Mouse (Mus musculus): Measurements from ENCODE around the gene Ppm1k. TPM values are rescaled to one million over a fixed set of nuclear protein-coding genes. Genes with fewer than 3 reads are reported as not detected.

The Ppm1k gene
- polyA plus RNA-seq (2012; rRNA removed; ENCODE audit: low replicate concordance): 0.09 and 0.19 TPM in 2 replicates

GRCm38 (mm10) chr6:57535386-57535936, at the start of gene Ppm1k:
Ppm1k (minus strand) TSS chr6:57535468.

GRCm38 (mm10) chr6:57580881-57581548, 45.7 kb upstream of the Ppm1k start, which contains the start of gene Herc6:
Herc6 (plus strand) TSS chr6:57581000.

Other genes starting within 250 kb of the Ppm1k start
- gene Vmn1r16, start 206.0 kb downstream of the Ppm1k start, polyA plus RNA-seq (2012; rRNA removed; ENCODE audit: low replicate concordance): not detected in 2 replicates
- not detected in 2 replicates for gene Vmn1r17, start 171.7 kb downstream of the Ppm1k start, polyA plus RNA-seq (2012; rRNA removed; ENCODE audit: low replicate concordance)
- gene Vmn1r18, start 139.7 kb downstream of the Ppm1k start, polyA plus RNA-seq (2012; rRNA removed; ENCODE audit: low replicate concordance): not detected in 2 replicates
- not detected in 2 replicates for gene Vmn1r19, start 131.7 kb downstream of the Ppm1k start, polyA plus RNA-seq (2012; rRNA removed; ENCODE audit: low replicate concordance)
- not detected in 2 replicates for gene Vmn1r20, start 106.5 kb downstream of the Ppm1k start, polyA plus RNA-seq (2012; rRNA removed; ENCODE audit: low replicate concordance)
- gene Herc6, start 45.5 kb upstream of the Ppm1k start, polyA plus RNA-seq (2012; rRNA removed; ENCODE audit: low replicate concordance): 2.4 and 14.4 TPM in 2 replicates
- 17.1 and 20.6 TPM in 2 replicates for gene Pyurf, start 156.6 kb upstream of the Ppm1k start, polyA plus RNA-seq (2012; rRNA removed; ENCODE audit: low replicate concordance)
- 0.47 and 1.4 TPM in 2 replicates for gene Lancl2, start 167.1 kb upstream of the Ppm1k start, polyA plus RNA-seq (2012; rRNA removed; ENCODE audit: low replicate concordance)